Mouse (Mus musculus) midbrain, postnatal 0 days (tissue): ENCODE data around the gene Pkd2l1. TPM values are rescaled to one million over a fixed set of nuclear protein-coding genes. Genes with fewer than 3 reads are reported as not detected.

Experiments
- ATAC-seq: fragments of 200-750 bp; cut with Nextera tagmentation; 2 replicates; pipeline ENCODE4 v1.8.0; 2017; ENCODE audit warnings: moderate number of reproducible peaks, mild to moderate bottlenecking, moderate TSS enrichment, moderate library complexity; ENCODE audit not compliant: low FRiP score
- DNase-seq: peaks from one replicate; pipeline ENCODE4 v3.0.0-alpha.2; 2015; ENCODE audit warnings: low spot score
- H3K27ac ChIP-seq: fragments of 300-500 bp; sonication (generic); 2 replicates; pipeline ENCODE4 v1.5.1; 2014; ENCODE audit warnings: low read depth, mild to moderate bottlenecking, low read length, mixed read lengths
- H3K27me3 ChIP-seq: fragments of 300-500 bp; sonication (generic); 2 replicates; pipeline ENCODE4 v1.6.1; 2014; ENCODE audit warnings: low read length, control low read depth, mixed read lengths; ENCODE audit not compliant: insufficient read depth
- H3K36me3 ChIP-seq: fragments of 300-500 bp; sonication (generic); 2 replicates; pipeline ENCODE4 v1.6.1; 2014; ENCODE audit warnings: low read length, control low read depth, mixed read lengths; ENCODE audit not compliant: insufficient read depth
- H3K4me1 ChIP-seq: fragments of 300-500 bp; sonication (generic); 2 replicates; pipeline ENCODE4 v1.6.1; 2014; ENCODE audit warnings: mild to moderate bottlenecking, control low read depth, antibody characterized with exemption, low read length, mixed read lengths; ENCODE audit not compliant: insufficient read depth
- H3K4me2 ChIP-seq: fragments of 300-500 bp; sonication (generic); 2 replicates; pipeline ENCODE4 v1.6.1; 2014; ENCODE audit warnings: low read depth, mild to moderate bottlenecking, low read length, mixed read lengths; ENCODE audit not compliant: poor library complexity, severe bottlenecking
- H3K4me3 ChIP-seq: fragments of 300-500 bp; sonication (generic); 2 replicates; pipeline ENCODE4 v1.5.1; 2014; ENCODE audit warnings: low read depth, mild to moderate bottlenecking, low read length, moderate library complexity
- H3K9ac ChIP-seq: fragments of 300-500 bp; sonication (generic); replicated peaks from 2 replicates; pipeline ENCODE4 v1.6.1; 2014; ENCODE audit warnings: mild to moderate bottlenecking, low read length, moderate library complexity, mixed read lengths; ENCODE audit not compliant: poor library complexity, severe bottlenecking
- H3K9me3 ChIP-seq: fragments of 300-500 bp; sonication (generic); 2 replicates; pipeline ENCODE4 v1.6.1; 2016; ENCODE audit warnings: low read length, control low read depth
- CTCF ChIP-seq: IDR thresholded peaks from 2 replicates; pipeline ENCODE4 v1.5.1; 2016; ENCODE audit warnings: antibody characterized with exemption, mild to moderate bottlenecking
- WGBS: fragments of 180-500 bp; shearing (Covaris S2); extraction: QIAGEN DNeasy Blood & Tissue Kit; methylation state at CpG from one replicate; pipeline ENCODE4 v1.1.7; 2014; 5-methylcytosine and 5-hydroxymethylcytosine counted together
- polyA plus RNA-seq: library from polyadenylated mRNA; unstranded; fragments of >200 nt; fragmentation: Nextera tagmentation; extraction: Ambion mirVana; gene quantifications from 2 replicates; pipeline ENCODE4 v1.2.1, GENCODE M21; 2015
- total RNA-seq: library from RNA; depleted of rRNA; stranded (reverse); fragments of >200 nt; gene quantifications from 2 replicates; pipeline ENCODE4 v1.2.3, GENCODE M21; 2014; rRNA removed

The Pkd2l1 gene
- 0.27 TPM in 1 of 2 replicates, not detected in the other for total RNA-seq
- 0.06 and 0.07 TPM in 2 replicates for polyA plus RNA-seq

- H3K27me3 ChIP-seq, result no peaks in the 10 kb centered on the region
- no peak within 1 kb of the TSS for H3K4me3 ChIP-seq
- 41% methylated on average over 3 of the region's 3 CpGs for WGBS
- no peak within 1 kb of the TSS for H3K9ac ChIP-seq
- H3K9me3 ChIP-seq, result no peaks in the 10 kb centered on the region
- H3K36me3 ChIP-seq, result no peaks in the 10 kb centered on the region
- DNase-seq (no peak), ATAC-seq (no peak)
- no peaks in the 10 kb centered on the region for H3K4me1 ChIP-seq
- no peak within 1 kb of the TSS for H3K27ac ChIP-seq
- H3K4me2 ChIP-seq, result no peak within 1 kb of the TSS
- no peak for TF ChIP-seq CTCF
Observed at GRCm38 (mm10) chr19:44192342-44192741, at the start of gene Pkd2l1. Gene Pkd2l1, minus strand, starts transcription at chr19:44192442.

GRCm38 (mm10) chr19:44238906-44239305, 46.7 kb upstream of the Pkd2l1 start:
- H3K9ac ChIP-seq, result no peak overlapping the region
- ATAC-seq, result no peak
- H3K9me3 ChIP-seq, result no peaks in the 10 kb centered on the region
- H3K27me3 ChIP-seq, result no peaks in the 10 kb centered on the region
- no peak overlapping the region for H3K4me3 ChIP-seq
- no peaks in the 10 kb centered on the region for H3K36me3 ChIP-seq
- no peak overlapping the region for H3K27ac ChIP-seq
- DNase-seq, result no peak
- 81% methylated on average over 2 of the region's 2 CpGs for WGBS
- H3K4me1 ChIP-seq, result no peaks in the 10 kb centered on the region
- no peak for TF ChIP-seq CTCF
- no peak overlapping the region for H3K4me2 ChIP-seq

- no peaks in the 10 kb centered on the region for H3K27me3 ChIP-seq
- no peaks in the 10 kb centered on the region for H3K9me3 ChIP-seq
- WGBS, result 14% methylated on average over 19 of the region's 19 CpGs
- no peaks in the 10 kb centered on the region for H3K4me1 ChIP-seq
- ATAC-seq (peak; percentile 56), DNase-seq (peak; percentile 34)
- H3K4me3 ChIP-seq, result peak overlapping the region; percentile 16; the same call in 1 of the 2 replicates
- peak overlapping the region; percentile 37 for H3K4me2 ChIP-seq
- H3K27ac ChIP-seq, result peak overlapping the region; percentile 62; the same call in 1 of the 2 replicates
- no peak for TF ChIP-seq CTCF
- peak overlapping the region; percentile 39; the same call in 1 of the 2 replicates for H3K9ac ChIP-seq
- no peaks in the 10 kb centered on the region for H3K36me3 ChIP-seq
Observed at GRCm38 (mm10) chr19:44237471-44238006, 45.3 kb upstream of the Pkd2l1 start.

- no peak for TF ChIP-seq CTCF
- Histone ChIP-seq H3K9me3 (no peaks in the 10 kb centered on the region), H3K9ac (no peak overlapping the region)
Observed at GRCm38 (mm10) chr19:44231608-44232151, 39.4 kb upstream of the Pkd2l1 start.

GRCm38 (mm10) chr19:44230212-44230611, 38.0 kb upstream of the Pkd2l1 start:
- H3K4me2 ChIP-seq, result no peak overlapping the region
- no peaks in the 10 kb centered on the region for H3K9me3 ChIP-seq
- no peak overlapping the region for H3K27ac ChIP-seq
- no peak for TF ChIP-seq CTCF
- H3K4me1 ChIP-seq, result no peaks in the 10 kb centered on the region
- 79% methylated on average over 3 of the region's 3 CpGs for WGBS
- H3K9ac ChIP-seq, result no peak overlapping the region
- no peaks in the 10 kb centered on the region for H3K36me3 ChIP-seq
- ATAC-seq (no peak), DNase-seq (no peak)
- no peaks in the 10 kb centered on the region for H3K27me3 ChIP-seq
- no peak overlapping the region for H3K4me3 ChIP-seq

More at GRCm38 (mm10) chr19:44231608-44232151, 39.4 kb upstream of the Pkd2l1 start:
- Histone ChIP-seq H3K4me2 (no peak overlapping the region), H3K27ac (no peak overlapping the region), H3K27me3 (no peaks in the 10 kb centered on the region), H3K4me1 (no peaks in the 10 kb centered on the region), H3K36me3 (no peaks in the 10 kb centered on the region), H3K4me3 (no peak overlapping the region)
- DNase-seq (no peak), ATAC-seq (no peak)
- 91% methylated on average over 4 of the region's 4 CpGs for WGBS

- Histone ChIP-seq H3K4me3 (no peak overlapping the region), H3K9ac (no peak overlapping the region), H3K4me1 (no peaks in the 10 kb centered on the region), H3K27me3 (no peaks in the 10 kb centered on the region), H3K36me3 (no peaks in the 10 kb centered on the region), H3K4me2 (no peak overlapping the region), H3K27ac (no peak overlapping the region), H3K9me3 (no peaks in the 10 kb centered on the region)
- WGBS, result 66% methylated on average over 2 of the region's 2 CpGs
- ATAC-seq, result no peak
- no peak for TF ChIP-seq CTCF
- DNase-seq, result peak; percentile 27
Observed at GRCm38 (mm10) chr19:44229776-44230175, 37.5 kb upstream of the Pkd2l1 start.
